Mouse (Mus musculus) heart, embryonic 14.5 days (tissue): Measurements from ENCODE around the gene Ntsr1. TPM values are rescaled to one million over a fixed set of nuclear protein-coding genes. Genes with fewer than 3 reads are reported as not detected.

ENCODE experiments used
- ATAC-seq: fragments of 200-750 bp; cut with Nextera tagmentation; 2 replicates; pipeline ENCODE4 v1.8.0; 2017; ENCODE audit warnings: low read depth, moderate TSS enrichment; ENCODE audit not compliant: insufficient number of reproducible peaks, insufficient read depth, low FRiP score
- H3K27ac ChIP-seq, 2 experiments: fragments of 200-500 bp in 1 of 2; fragments of 300-500 bp in 1 of 2; sonication (generic) in 1 of 2; replicated peaks in 1 of 2; 2 replicates each; pipeline ENCODE4 v1.5.1; 2012 to 2014; ENCODE audit warnings: low read depth in 2 of 2, low read length in 2 of 2, control low read depth in 1 of 2, mild to moderate bottlenecking in 1 of 2, mixed read lengths in 1 of 2; ENCODE audit not compliant: control insufficient read depth in 1 of 2, insufficient read depth in 1 of 2
- H3K27me3 ChIP-seq: fragments of 300-500 bp; sonication (generic); 2 replicates; pipeline ENCODE4 v1.6.1; 2014; ENCODE audit warnings: mild to moderate bottlenecking, low read length, control low read depth; ENCODE audit not compliant: control insufficient read depth, insufficient read depth
- H3K36me3 ChIP-seq: fragments of 300-500 bp; sonication (generic); 2 replicates; pipeline ENCODE4 v1.6.1; 2014; ENCODE audit warnings: mild to moderate bottlenecking, control low read depth, low read length, mixed read lengths; ENCODE audit not compliant: control insufficient read depth, insufficient read depth
- H3K4me1 ChIP-seq, 2 experiments: fragments of 200-500 bp in 1 of 2; fragments of 300-500 bp in 1 of 2; sonication (generic) in 1 of 2; 2 replicates each; pipeline ENCODE4 v1.6.1; 2012 to 2014; ENCODE audit warnings: low read length in 2 of 2, control low read depth in 1 of 2, mixed read lengths in 1 of 2; ENCODE audit not compliant: control insufficient read depth in 2 of 2, insufficient read depth in 2 of 2
- H3K4me2 ChIP-seq: fragments of 300-500 bp; sonication (generic); 2 replicates; pipeline ENCODE4 v1.6.1; 2014; ENCODE audit warnings: mild to moderate bottlenecking, low read length
- H3K4me3 ChIP-seq, 2 experiments: fragments of 200-500 bp in 1 of 2; fragments of 300-500 bp in 1 of 2; sonication (generic) in 1 of 2; 2 replicates each; pipeline ENCODE4 v1.5.1; 2012 to 2014; ENCODE audit warnings: low read length in 2 of 2, mild to moderate bottlenecking in 2 of 2, control low read depth in 1 of 2, low read depth in 1 of 2, moderate library complexity in 1 of 2; ENCODE audit not compliant: control insufficient read depth in 1 of 2, insufficient read depth in 1 of 2
- H3K9ac ChIP-seq: fragments of 300-500 bp; sonication (generic); 2 replicates; pipeline ENCODE4 v1.6.1; 2014; ENCODE audit warnings: mild to moderate bottlenecking, low read length
- H3K9me3 ChIP-seq: fragments of 300-500 bp; sonication (generic); 2 replicates; pipeline ENCODE4 v1.6.1; 2016; ENCODE audit warnings: low read length, control low read depth; ENCODE audit not compliant: control insufficient read depth
- WGBS: fragments of 180-500 bp; shearing (Covaris S2); extraction: QIAGEN DNeasy Blood & Tissue Kit; methylation state at CpG from one replicate; pipeline ENCODE4 v1.1.7; 2014; 5-methylcytosine and 5-hydroxymethylcytosine counted together
- polyA plus RNA-seq: library from polyadenylated mRNA; unstranded; fragments of >200 nt; fragmentation: Nextera tagmentation; extraction: Ambion mirVana; gene quantifications from 2 replicates; pipeline ENCODE4 v1.2.1, GENCODE M21; 2014

Gene Ntsr1
- polyA plus RNA-seq, 1 experiment from 2014 or later: 2.6 TPM

DNA sequence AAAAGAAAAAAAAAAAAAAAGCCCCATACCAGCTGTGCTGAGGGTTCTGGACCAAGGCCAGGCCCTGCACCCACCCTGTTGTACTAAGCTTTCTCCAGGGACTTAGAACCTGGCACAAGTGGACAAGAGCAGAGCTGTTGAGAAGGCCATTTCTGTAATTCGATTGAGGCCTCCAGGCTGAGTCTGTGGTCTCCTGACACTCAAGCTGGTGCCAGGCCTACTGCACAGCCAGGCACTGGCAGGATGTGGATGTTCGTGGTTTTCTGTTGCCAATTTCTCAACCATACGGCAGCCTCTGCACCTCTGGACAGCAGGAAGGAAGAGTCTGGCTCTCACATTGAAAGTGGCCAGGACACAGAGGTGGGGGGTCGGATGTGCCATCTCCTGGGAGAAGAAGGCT is 33.5 kb downstream of the Ntsr1 start:
- Histone ChIP-seq H3K4me2 (no peak overlapping the region), H3K36me3 (no peaks in the 10 kb centered on the region), H3K27me3 (peaks cover 10% of the 10 kb centered on the region), H3K4me3 (no peak overlapping the region), H3K27ac (no peak overlapping the region), H3K9me3 (no peaks in the 10 kb centered on the region), H3K4me1 (peaks cover 0 to 3% of the 10 kb centered on the region in 2 experiments; a peak in 2 of 4 replicates), H3K9ac (no peak overlapping the region)
- WGBS: 59% methylated on average over 4 of the region's 4 CpGs
- ATAC-seq: no peak

DNA sequence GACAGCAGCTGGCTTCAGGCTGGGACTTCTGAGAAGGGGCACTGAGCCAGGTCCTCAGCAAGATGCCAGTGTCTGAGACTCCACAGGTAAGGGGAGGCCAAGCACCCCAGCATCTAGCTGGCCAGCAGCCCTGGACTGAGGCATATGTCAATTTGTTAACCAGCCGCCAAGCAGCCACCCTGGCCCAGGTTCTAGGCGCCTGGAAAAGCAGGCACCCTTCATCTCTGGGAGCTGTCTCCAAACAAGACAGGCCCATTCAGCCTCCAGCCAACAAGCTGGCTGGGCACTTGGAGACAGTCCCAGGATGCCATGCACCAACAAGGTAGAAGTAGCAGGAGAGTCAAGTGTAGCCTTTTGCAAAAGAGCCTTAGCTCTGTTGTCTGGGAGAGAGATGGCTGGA is 43.9 kb downstream of the Ntsr1 start:
- no peak for ATAC-seq
- H3K9me3 ChIP-seq: no peaks in the 10 kb centered on the region
- no peak overlapping the region for H3K27ac ChIP-seq
- no peaks in the 10 kb centered on the region for H3K36me3 ChIP-seq
- H3K4me1 ChIP-seq: no peaks in the 10 kb centered on the region
- H3K27me3 ChIP-seq: no peaks in the 10 kb centered on the region
- H3K4me2 ChIP-seq: no peak overlapping the region
- 83% methylated on average over 2 of the region's 2 CpGs for WGBS
- H3K4me3 ChIP-seq: no peak overlapping the region
- no peak overlapping the region for H3K9ac ChIP-seq

GRCm38 (mm10) chr2:180545046-180545445 is 45.3 kb downstream of the Ntsr1 start:
- Histone ChIP-seq H3K4me2 (no peak overlapping the region), H3K27me3 (no peaks in the 10 kb centered on the region), H3K4me1 (no peaks in the 10 kb centered on the region), H3K4me3 (no peak overlapping the region), H3K9me3 (no peaks in the 10 kb centered on the region), H3K9ac (no peak overlapping the region), H3K27ac (no peak overlapping the region), H3K36me3 (no peaks in the 10 kb centered on the region)
- no peak for ATAC-seq
- WGBS: 79% methylated on average over 18 of the region's 18 CpGs

DNA sequence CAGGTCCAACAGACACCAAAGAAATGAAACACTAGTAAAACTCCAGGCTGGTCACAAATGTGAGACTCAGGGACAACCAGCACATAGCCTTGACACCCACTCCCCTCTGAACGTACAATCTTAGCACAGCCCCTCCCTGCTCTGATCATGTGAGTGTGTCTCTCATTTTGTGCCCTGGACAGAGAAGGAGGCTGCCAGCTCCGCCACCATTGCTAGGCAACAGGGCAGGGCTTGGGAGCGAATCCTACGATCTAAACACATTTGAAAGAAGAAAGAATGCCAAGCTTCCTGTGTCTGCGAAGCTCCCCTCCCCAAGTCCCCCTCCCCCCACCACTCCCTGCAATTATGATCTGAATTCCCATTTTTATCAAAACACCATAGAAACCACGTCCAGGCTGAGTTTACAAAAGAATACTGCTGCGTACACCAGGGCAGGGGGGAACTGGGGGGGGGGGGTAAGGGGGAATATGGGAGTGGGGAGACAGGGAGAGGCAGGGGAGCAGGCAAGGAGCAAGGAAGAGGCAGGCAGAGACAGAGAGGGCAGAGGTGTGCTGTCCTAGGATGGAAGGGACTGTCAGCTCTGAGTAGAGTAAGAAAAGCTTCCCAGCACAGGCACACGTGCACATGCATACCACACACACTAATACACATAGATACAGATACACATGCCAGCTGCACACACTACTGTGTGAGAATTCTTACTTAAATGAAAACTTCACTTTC is 47.8 kb downstream of the Ntsr1 start:
- no peak for ATAC-seq
- Histone ChIP-seq H3K9ac (no peak overlapping the region), H3K9me3 (no peaks in the 10 kb centered on the region), H3K27ac (no peak overlapping the region), H3K4me1 (no peaks in the 10 kb centered on the region), H3K27me3 (no peaks in the 10 kb centered on the region), H3K4me3 (no peak overlapping the region), H3K36me3 (no peaks in the 10 kb centered on the region), H3K4me2 (no peak overlapping the region)
- WGBS: 44% methylated on average over 8 of the region's 8 CpGs

DNA sequence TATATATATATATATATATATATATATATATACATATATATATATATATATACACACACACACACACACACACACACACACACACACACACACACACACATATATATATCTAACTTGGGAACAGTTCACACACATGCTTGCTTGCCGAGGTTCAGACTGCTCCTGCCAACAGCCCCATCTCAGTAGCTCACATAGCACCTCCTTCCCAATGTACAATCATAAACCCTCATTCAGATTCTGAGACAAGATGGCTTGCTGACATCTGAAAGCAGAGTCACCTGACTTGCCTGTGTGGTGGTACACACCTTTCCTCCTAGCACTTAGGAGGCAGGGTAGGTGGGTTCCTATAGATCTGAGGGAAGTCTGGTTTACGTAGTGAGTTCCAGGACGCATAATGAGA is 52.6 kb downstream of the Ntsr1 start:
- no peaks in the 10 kb centered on the region for H3K4me1 ChIP-seq
- ATAC-seq: no peak
- no peaks in the 10 kb centered on the region for H3K9me3 ChIP-seq
- no peak overlapping the region for H3K4me3 ChIP-seq
- H3K9ac ChIP-seq: no peak overlapping the region
- no peaks in the 10 kb centered on the region for H3K27me3 ChIP-seq
- 71% methylated on average over 3 of the region's 3 CpGs for WGBS
- no peak overlapping the region for H3K4me2 ChIP-seq
- H3K27ac ChIP-seq: no peak overlapping the region
- H3K36me3 ChIP-seq: no peaks in the 10 kb centered on the region

DNA sequence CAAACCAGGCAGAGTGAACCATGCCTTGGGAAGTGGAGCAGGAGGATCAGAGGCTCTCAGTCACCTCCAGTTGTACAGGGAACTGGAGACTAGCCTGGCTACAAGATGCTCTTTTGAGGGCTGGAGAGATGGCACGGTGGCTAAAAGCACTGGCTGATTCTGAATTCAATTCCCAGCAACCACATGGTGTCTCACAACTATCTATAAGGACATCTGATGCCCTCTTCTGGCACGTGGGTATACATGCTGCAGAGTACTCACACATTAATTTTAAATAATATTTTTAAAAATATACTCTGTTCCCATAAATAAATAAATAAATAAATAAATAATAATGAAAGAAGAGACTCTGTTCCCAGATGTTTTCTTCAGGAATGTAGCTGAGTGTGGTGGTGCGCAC is 55.4 kb downstream of the Ntsr1 start:
- no peak for ATAC-seq
- H3K4me1 ChIP-seq: no peaks in the 10 kb centered on the region
- H3K36me3 ChIP-seq: no peaks in the 10 kb centered on the region
- no peaks in the 10 kb centered on the region for H3K27me3 ChIP-seq
- no peak overlapping the region for H3K27ac ChIP-seq
- H3K4me2 ChIP-seq: no peak overlapping the region
- WGBS: 47% methylated on average over 3 of the region's 3 CpGs
- H3K4me3 ChIP-seq: no peak overlapping the region
- 0 out of 2 replicates have a peak, but pooled peaks cover 3% of the 10 kb centered on the region for H3K9me3 ChIP-seq
- H3K9ac ChIP-seq: no peak overlapping the region

GRCm38 (mm10) chr2:180556470-180556869 is 56.7 kb downstream of the Ntsr1 start:
- Histone ChIP-seq H3K9ac (no peak overlapping the region), H3K27ac (no peak overlapping the region), H3K4me2 (no peak overlapping the region), H3K27me3 (no peaks in the 10 kb centered on the region), H3K4me1 (no peaks in the 10 kb centered on the region), H3K9me3 (0 out of 2 replicates have a peak, but pooled peaks cover 3% of the 10 kb centered on the region), H3K4me3 (no peak overlapping the region), H3K36me3 (no peaks in the 10 kb centered on the region)
- 61% methylated on average over 3 of the region's 3 CpGs for WGBS
- ATAC-seq: no peak

- WGBS: 50% methylated on average over 5 of the region's 5 CpGs
- Histone ChIP-seq H3K4me3 (no peak overlapping the region), H3K27ac (no peak overlapping the region), H3K4me1 (no peaks in the 10 kb centered on the region), H3K9ac (no peak overlapping the region), H3K27me3 (no peaks in the 10 kb centered on the region), H3K36me3 (no peaks in the 10 kb centered on the region), H3K9me3 (0 out of 2 replicates have a peak, but pooled peaks cover 3% of the 10 kb centered on the region), H3K4me2 (no peak overlapping the region)
- ATAC-seq: no peak
These were observed 60.5 kb downstream of the Ntsr1 start for GRCm38 (mm10) chr2:180560245-180560644.
